Comparison of ENCODE assay signal across 16 mouse cellular contexts in genomic region chr4:127736151-127736550, GRCm38 (mm10).
"Had no signal": no experiment of that assay in that cellular context is flagged by ENCODE, and none has a peak within 500 bp of the region (broad histone marks: within the 10 kb centered on the region; RNA-seq: fewer than 3 reads in every experiment).

No protein-coding gene starts in this region.

- H3K36me3 ChIP-seq: limb, embryonic 12.5 days; midbrain, embryonic 10.5 days; neural tube, embryonic 12.5 days had no signal

- H3K4me2 ChIP-seq: limb, embryonic 12.5 days; neural tube, embryonic 12.5 days had no signal

- ATAC-seq: lung, postnatal 0 days had no signal

- H3K27ac ChIP-seq: kidney, postnatal 0 days; limb, embryonic 12.5 days; liver, embryonic 14.5 days; midbrain, embryonic 10.5 days; neural tube, embryonic 12.5 days had no signal

- H3K9me3 ChIP-seq: limb, embryonic 12.5 days; midbrain, embryonic 10.5 days; neural tube, embryonic 12.5 days had no signal

- DNase-seq: kidney, adult 11 months; kidney, adult 9 months; kidney, postnatal 36 days; layer of hippocampus, adult 9-11 months; layer of hippocampus, postnatal 36 days; lung, adult 18-20 months; lung, postnatal 4 days; midbrain, embryonic 14.5 days; thymus, postnatal 4 days had no signal

- H3K27me3 ChIP-seq: limb, embryonic 12.5 days; neural tube, embryonic 12.5 days had no signal

- H3K9ac ChIP-seq: limb, embryonic 12.5 days; liver, embryonic 14.5 days; neural tube, embryonic 12.5 days had no signal

- H3K4me3 ChIP-seq: limb, embryonic 12.5 days; midbrain, embryonic 10.5 days; myocyte; neural tube, embryonic 12.5 days had no signal
